Mouse (Mus musculus): ENCODE measurements around the gene Kcnab3. TPM values are rescaled to one million over a fixed set of nuclear protein-coding genes. Genes with fewer than 3 reads are reported as not detected.

Kcnab3 gene
- polyA plus RNA-seq, 1 experiment from 2014 or later: 2.4 TPM

DNA sequence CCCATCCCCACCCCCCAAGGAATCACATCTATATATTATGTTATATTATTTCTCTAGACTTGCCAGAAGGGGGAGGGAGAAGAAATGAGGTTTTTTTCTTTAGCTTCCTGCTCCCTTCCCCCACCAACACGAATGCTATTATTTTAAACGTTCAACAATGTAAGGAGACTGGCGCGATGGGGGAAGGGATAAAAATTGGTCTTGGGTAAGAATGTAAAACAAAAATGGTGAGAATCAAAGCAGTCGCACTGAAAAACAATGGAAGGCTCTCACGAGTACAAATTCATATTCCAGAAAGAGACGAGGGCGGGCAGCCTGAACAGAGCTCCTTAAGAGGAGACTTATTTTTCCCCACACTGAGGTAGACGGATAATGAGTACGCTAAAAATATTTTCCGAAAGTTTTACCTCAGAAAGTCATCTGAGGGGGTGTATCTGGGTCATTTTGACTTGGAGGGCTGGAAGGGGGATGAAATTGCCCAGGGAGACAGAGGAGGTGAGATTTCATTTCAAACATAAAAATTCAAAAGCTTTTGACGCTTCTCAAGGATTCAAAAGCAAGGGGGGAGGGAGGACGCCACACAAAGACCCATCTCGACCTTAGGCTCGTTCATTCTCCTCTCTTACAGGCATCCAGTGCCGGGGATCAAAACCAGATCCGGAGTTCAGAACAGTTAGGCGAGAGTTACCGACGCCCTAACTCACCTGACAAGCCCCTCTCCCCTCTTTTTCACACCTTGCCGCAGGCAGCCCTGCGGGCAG is 41.0 kb downstream of the Kcnab3 start:
- H3K4me1 ChIP-seq: peaks cover 63% of the 10 kb centered on the region
- H3K27me3 ChIP-seq: no peaks in the 10 kb centered on the region
- H3K9me3 ChIP-seq: 0 out of 2 replicates have a peak, but pooled peaks cover 3% of the 10 kb centered on the region
- peaks cover 25% of the 10 kb centered on the region for H3K36me3 ChIP-seq
- no peak for ATAC-seq (ENCODE audit: low FRiP score, low read depth)
- H3K4me3 ChIP-seq: peak overlapping the region; percentile 87
- peak overlapping the region; percentile 100 for H3K9ac ChIP-seq
- under 1% methylated on average over 22 of the region's 22 CpGs for WGBS
- H3K4me2 ChIP-seq (replicated peaks): peak overlapping the region; percentile 98
- H3K27ac ChIP-seq: peak overlapping the region; percentile 100

DNA sequence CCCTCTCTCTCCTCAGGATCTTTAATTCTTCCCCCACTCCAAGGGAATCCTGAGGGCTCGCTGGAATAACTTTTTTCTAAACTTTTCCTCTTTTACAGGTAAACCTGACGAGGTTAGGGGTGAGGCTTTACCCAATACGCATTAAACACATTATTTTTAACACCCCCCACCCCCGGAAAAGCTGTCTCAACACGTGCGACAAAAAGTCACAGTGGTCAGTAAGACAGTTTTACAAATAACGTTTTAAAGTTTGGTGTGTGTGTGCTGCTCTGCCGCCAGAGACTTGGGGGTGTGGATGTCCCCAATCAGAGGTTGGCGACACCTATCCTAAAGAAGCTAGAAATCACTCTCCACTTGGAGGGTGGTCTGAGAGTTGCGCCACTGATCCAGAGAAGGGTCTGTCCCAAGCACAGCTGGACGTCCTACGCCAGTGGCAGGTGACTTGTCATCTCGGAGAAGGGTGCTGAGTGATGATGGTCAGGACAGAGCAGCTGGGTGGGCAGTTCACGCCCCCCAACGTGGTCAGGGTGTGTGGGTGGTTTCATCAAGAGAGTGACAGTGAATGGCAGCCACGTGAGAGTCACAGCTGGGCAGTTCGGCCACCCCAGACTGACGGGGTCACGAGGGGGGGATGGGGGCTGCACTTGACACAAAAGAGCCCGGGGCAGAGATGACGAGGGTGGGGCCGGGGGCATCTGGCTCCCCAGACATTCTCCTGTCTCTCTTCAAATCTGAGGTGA is 41.7 kb downstream of the Kcnab3 start:
- Histone ChIP-seq H3K9ac (peak overlapping the region; percentile 100), H3K4me2 (replicated peaks) (peak overlapping the region; percentile 98), H3K27ac (peak overlapping the region; percentile 100), H3K27me3 (no peaks in the 10 kb centered on the region), H3K9me3 (0 out of 2 replicates have a peak, but pooled peaks cover 3% of the 10 kb centered on the region), H3K4me3 (peak overlapping the region; percentile 87), H3K36me3 (peaks cover 25% of the 10 kb centered on the region), H3K4me1 (peaks cover 64% of the 10 kb centered on the region)
- WGBS: under 1% methylated on average over 22 of the region's 22 CpGs
- 0 out of 2 replicates have a peak, but pooled peaks have one; percentile 3 for ATAC-seq (ENCODE audit: low FRiP score, low read depth)

DNA sequence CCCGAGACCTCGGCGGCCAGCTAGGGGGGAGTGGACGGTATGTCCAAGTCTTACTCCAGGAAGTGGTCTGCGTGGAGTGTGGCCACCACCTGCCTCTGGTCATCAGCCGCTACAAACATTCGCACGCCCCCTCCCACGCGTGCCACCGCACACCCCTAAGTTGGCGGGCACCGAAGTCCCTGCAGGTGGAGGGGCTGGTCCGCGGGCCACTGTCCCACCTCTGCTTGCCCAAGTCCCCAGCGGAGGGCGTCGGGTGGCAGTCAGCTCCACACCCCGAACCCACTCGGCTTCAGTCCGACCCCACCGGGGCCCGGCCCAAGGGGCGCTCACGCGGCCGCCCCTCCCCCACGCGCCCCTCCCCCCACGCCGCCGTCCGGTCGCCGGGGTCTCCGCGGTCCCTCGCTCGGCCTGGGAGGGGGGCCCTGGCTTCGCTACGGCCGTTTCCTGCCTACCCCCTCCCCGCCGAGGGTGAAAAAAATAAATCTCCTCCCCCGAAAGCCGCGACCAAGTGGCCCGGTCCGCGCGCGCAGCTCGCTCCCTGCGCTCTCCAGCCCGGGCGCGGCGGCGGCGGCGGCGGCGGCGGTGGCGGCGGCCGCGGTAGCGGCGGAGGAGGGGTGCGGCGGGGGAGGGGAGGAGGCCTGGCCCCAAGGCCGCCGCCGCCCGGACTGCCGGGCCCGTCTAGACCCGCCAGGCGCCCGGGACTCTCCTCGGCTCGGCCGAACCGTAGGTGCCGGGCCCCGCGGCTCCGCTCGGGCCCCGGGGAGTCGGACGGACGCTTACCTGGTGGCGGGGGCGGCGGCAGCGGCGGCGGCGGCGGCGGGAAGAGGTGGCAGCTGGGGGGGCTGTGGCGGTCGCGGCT is 42.5 kb downstream of the Kcnab3 start:
- under 1% methylated on average over 45 of the region's 106 CpGs for WGBS
- Histone ChIP-seq H3K27ac (peak overlapping the region; percentile 100), H3K4me1 (peaks cover 56% of the 10 kb centered on the region), H3K4me3 (peak overlapping the region; percentile 87), H3K9ac (peak overlapping the region; percentile 100), H3K4me2 (replicated peaks) (peak overlapping the region; percentile 98), H3K36me3 (peaks cover 25% of the 10 kb centered on the region), H3K9me3 (no peaks in the 10 kb centered on the region), H3K27me3 (no peaks in the 10 kb centered on the region)
- no peak for ATAC-seq (ENCODE audit: low FRiP score, low read depth)

DNA sequence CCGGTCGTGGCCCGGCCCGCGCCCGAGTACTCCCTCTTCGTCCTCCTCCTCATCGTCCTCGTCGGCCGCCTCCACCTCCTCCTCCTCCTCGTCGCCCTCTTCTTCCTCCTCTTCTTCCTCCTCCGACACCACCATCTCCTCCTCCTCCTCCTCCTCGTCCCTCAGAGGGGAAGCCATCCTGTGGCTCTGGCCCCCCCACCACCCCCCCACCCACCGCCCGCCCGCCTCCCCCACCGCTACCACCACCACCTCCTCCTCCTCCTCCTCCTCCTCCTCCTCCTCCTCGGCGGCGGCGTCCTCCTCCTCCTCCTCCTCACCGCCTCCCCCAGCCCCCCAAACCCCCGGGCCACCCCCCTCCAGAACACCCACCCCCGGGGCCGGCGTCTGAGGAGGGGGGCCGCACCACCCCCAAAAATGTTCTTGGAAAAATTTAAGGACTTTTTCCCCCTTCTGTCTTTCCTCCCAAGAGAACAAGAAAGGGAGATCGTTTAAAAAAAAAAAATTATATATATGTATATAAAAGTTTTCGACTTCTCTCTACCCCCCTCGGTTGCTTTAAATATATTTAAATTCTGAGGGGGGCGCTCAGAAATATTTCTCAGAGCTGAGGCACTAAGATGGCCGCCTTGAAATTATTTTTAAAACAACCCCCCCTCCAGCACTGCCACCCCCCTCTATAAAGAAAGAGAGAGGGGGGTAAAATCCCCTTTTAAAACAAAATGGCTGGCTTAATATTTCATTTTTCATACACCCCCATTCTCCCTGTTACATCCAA is 43.3 kb downstream of the Kcnab3 start, which contains the start of gene Chd3:
TSS of gene Chd3 (minus strand) at position 192 of the 775 bp plus-strand sequence.
- 2% methylated on average over 21 of the region's 34 CpGs for WGBS
- Histone ChIP-seq H3K4me2 (replicated peaks) (peak within 1 kb of the TSS; percentile 98), H3K9ac (peak within 1 kb of the TSS; percentile 100)

DNA sequence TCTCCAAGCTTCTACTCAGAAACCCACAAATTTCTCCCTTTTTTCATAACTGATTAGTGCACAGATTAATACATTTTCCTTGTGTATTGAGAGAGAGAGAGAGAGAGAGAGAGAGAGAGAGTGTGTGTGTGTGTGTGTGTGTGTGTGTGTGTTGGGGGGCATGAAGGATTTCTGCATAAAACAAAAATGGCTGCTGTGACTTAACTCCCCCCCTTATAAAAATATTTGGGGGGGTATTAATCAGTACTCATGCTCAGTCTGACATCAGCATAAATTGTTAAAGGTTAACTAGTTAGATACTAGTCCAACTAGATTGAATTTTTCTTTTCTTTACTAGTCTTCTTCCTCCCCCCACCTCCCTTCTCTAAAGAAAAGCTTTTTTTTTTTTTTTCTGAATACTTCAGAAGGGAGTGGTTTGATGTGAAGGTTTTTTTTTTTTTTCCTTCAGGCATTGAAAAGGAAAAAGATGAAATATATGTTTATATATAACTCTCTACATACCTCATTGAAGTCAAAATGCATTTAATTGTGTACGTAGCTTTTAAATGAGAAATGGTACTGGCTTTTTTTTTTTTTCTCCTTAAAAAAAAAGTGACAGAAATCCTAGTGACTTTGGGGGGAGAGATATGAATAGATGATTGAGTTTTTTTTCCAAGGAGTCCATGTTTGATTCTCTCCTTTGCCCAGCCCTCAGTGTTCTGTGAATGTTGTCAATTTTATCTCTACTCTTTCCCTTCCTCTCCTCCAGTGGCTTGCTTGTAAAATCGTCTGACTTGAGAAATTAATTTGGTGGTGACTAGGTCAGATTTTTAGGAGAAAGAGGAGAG is 44.1 kb downstream of the Kcnab3 start:
- Histone ChIP-seq H3K4me1 (peaks cover 40% of the 10 kb centered on the region), H3K9me3 (no peaks in the 10 kb centered on the region), H3K36me3 (peaks cover 18% of the 10 kb centered on the region), H3K9ac (peak overlapping the region; percentile 100), H3K4me3 (peak overlapping the region; percentile 87), H3K27me3 (no peaks in the 10 kb centered on the region), H3K4me2 (replicated peaks) (peak overlapping the region; percentile 98), H3K27ac (peak overlapping the region; percentile 100)
- 38% methylated on average over 2 of the region's 2 CpGs for WGBS
- no peak for ATAC-seq (ENCODE audit: low FRiP score, low read depth)

More for the DNA sequence above, 43.3 kb downstream of the Kcnab3 start, which contains the start of gene Chd3:
- Histone ChIP-seq H3K9me3 (no peaks in the 10 kb centered on the region), H3K4me1 (peaks cover 48% of the 10 kb centered on the region), H3K27ac (peak within 1 kb of the TSS; percentile 100), H3K4me3 (peak within 1 kb of the TSS; percentile 87), H3K27me3 (no peaks in the 10 kb centered on the region), H3K36me3 (peaks cover 19% of the 10 kb centered on the region)
- no peak for ATAC-seq (ENCODE audit: low FRiP score, low read depth)

DNA sequence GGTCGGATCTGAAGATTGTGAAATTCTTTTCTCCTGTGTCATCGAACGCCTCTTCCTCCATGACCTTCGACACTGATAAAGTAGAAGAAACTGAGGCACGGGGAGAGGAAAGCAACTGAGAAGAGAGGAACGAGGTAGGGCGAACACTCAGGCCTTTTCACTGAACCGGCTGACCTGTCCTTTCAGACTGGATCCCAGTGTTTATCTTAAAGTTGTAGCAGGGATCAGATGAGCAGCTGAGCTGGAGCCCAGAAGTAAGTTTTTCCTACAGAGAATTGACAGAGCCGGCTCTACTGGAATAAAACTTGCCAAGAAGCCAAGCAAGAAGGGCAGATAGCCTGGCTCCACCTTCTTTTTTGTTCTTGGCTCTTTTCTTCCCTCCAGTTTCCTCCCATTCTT is 44.8 kb downstream of the Kcnab3 start:
- peak overlapping the region; percentile 47 for H3K4me2 ChIP-seq (replicated peaks)
- H3K9me3 ChIP-seq: no peaks in the 10 kb centered on the region
- no peak for ATAC-seq (ENCODE audit: low FRiP score, low read depth)
- peak overlapping the region; percentile 43 for H3K9ac ChIP-seq
- peak overlapping the region; percentile 81 for H3K27ac ChIP-seq
- peaks cover 21% of the 10 kb centered on the region for H3K36me3 ChIP-seq
- peaks cover 34% of the 10 kb centered on the region for H3K4me1 ChIP-seq
- peak overlapping the region; percentile 17; the same call in 1 of the 2 replicates for H3K4me3 ChIP-seq
- WGBS: 37% methylated on average over 9 of the region's 9 CpGs
- H3K27me3 ChIP-seq: no peaks in the 10 kb centered on the region

DNA sequence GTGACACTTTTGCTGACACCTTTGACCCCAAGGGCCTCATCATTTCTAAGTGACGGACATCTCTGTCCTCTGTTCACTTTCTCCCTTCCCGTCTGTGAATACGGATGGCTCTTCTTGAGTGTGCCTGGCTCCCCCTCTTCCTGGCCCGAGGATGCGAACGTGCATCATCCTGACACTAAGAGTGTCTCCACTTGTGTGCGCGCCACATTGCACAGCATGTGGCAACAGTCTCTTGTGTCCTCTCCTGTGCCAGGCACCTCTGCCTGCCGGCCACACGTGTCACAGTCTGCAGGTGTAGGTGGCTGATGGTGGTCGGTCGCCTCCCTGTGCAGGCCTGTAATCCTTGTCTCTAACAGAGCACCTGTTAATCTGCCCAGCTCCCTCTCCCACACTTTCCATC is 45.5 kb downstream of the Kcnab3 start:
- H3K9me3 ChIP-seq: no peaks in the 10 kb centered on the region
- H3K36me3 ChIP-seq: peaks cover 28% of the 10 kb centered on the region
- peaks cover 30% of the 10 kb centered on the region for H3K4me1 ChIP-seq
- H3K4me3 ChIP-seq: no peak overlapping the region
- peak overlapping the region; percentile 14; the same call in 1 of the 2 replicates for H3K9ac ChIP-seq
- H3K4me2 ChIP-seq (replicated peaks): peak overlapping the region; percentile 47
- peak overlapping the region; percentile 61; the same call in 1 of the 2 replicates for H3K27ac ChIP-seq
- no peaks in the 10 kb centered on the region for H3K27me3 ChIP-seq
- 54% methylated on average over 12 of the region's 12 CpGs for WGBS
- no peak for ATAC-seq (ENCODE audit: low FRiP score, low read depth)

DNA sequence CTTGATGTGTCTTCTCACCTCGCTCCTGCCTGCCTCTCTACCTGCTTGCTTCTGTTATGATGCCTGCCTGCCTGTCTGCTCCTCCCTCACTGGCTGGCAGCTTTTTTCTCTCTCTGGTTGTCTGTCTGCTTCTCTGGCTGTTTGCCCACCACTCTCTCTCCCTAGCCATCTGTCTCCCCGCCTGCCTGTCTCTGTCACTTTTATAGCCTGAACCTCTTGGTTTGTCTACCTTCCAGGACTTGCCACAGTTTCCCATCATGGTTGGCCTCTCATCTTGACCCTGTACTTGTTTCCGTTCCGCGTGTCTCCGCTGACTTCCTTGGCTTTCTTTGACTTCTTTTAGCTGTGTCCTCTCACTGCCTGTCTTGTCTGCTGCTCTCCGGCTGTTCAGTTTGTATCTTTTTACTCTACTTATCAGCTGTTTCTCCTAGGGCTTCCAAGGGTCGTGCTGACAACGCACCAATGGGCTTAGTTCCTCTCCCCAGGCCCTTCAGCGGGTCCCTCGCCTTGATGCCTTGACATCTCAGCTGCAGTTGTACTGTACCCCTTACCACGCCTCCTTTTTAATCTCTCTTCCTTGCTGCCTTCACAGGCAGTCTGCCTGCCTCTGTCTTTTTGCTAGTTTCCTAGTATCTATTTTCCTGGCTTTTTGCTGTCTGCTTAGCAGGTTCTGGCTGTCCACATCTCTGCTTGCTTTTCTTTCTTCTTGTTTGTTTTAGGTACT is 46.2 kb downstream of the Kcnab3 start:
- H3K27ac ChIP-seq: peak overlapping the region; percentile 61; the same call in 1 of the 2 replicates
- H3K4me2 ChIP-seq (replicated peaks): peak overlapping the region; percentile 47
- WGBS: 58% methylated on average over 12 of the region's 12 CpGs
- H3K27me3 ChIP-seq: no peaks in the 10 kb centered on the region
- H3K9ac ChIP-seq: peak overlapping the region; percentile 14; the same call in 1 of the 2 replicates
- H3K4me1 ChIP-seq: peaks cover 30% of the 10 kb centered on the region
- H3K9me3 ChIP-seq: no peaks in the 10 kb centered on the region
- no peak for ATAC-seq (ENCODE audit: low FRiP score, low read depth)
- H3K4me3 ChIP-seq: no peak overlapping the region
- H3K36me3 ChIP-seq: peaks cover 34% of the 10 kb centered on the region

DNA sequence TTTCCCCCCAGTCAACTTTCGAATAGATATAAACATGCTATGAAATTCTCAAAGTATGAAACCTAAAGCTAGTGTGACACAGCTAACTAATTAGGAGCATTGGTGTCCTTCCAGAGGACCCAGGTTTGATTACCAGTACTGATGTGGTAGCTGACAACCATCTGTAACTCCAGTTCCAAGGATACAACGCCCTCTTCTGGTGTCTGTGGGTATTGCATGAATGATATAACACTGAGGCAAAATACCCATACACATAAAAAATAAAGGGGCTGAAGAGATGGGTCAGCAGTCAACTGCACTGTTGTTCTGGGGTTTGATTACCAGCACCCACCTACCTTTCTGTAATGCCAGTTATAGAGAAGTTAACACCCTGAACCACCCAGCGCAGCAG is 46.7 kb downstream of the Kcnab3 start:
- Histone ChIP-seq H3K9ac (no peak overlapping the region), H3K36me3 (peaks cover 39% of the 10 kb centered on the region), H3K4me1 (peaks cover 29% of the 10 kb centered on the region), H3K4me2 (replicated peaks) (no peak overlapping the region), H3K9me3 (no peaks in the 10 kb centered on the region), H3K27ac (0 out of 2 replicates have a peak overlapping the region, but pooled peaks have one; percentile 61), H3K27me3 (no peaks in the 10 kb centered on the region), H3K4me3 (no peak overlapping the region)
- 64% methylated on average over 3 of the region's 3 CpGs for WGBS
- ATAC-seq (ENCODE audit: low FRiP score, low read depth): no peak
